Mouse (Mus musculus): Measurements from ENCODE around the gene Defb25. TPM values are rescaled to one million over a fixed set of nuclear protein-coding genes. Genes with fewer than 3 reads are reported as not detected.
"Not testable (repeated sequence)": the region's sequence is repeated elsewhere in the genome, so short reads cannot be mapped to it uniquely, and the experiment has no call there.

Defb25 gene
- polyA plus RNA-seq (2016; fragmentation: Nextera tagmentation; extraction: Ambion mirVana), result not detected in 2 replicates

DNA sequence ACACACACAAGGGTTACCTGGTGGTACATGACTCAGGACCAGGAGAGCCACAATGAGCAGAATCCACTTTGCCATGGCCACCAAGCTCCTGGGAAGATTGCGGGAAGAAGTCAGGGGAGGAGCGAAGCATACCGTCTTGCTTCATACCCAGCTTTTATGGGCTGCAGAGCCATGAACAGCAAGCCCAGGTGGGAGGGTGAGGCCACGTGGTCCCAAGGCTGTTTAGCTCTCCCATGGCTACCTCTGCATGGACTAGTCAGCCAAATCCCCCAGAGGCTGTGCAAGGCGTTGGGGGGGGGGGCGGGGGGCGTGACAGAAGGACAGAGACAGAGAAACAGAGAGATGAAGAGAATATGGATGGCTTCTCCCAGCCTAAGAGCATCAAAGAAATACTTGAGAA is at the start of gene Defb25:
Gene Defb25, minus strand, starts transcription at position 101 of the 400 bp plus-strand sequence.
- no peak for ATAC-seq (ENCODE audit: low FRiP score)
- WGBS, result 84% methylated on average over 7 of the region's 7 CpGs

DNA sequence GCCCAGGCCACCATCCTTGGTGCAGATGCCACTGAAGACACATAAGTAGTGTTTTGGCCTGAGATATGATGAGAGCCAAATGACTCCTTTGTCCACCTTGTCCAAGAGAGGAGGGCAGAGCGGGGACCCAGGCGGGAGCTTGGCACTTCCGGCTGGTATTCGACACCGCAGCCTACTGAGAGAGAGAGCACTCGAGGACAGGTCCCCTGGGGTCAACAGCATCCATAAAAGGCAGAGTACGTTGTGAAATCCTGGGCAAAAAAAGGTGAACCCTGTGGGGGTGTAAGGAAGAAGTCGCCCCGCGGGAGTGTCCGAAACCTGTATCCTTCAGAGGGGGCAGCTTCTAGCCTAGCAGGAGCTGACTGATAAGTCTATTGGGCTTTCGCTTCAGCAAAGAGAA is 49.3 kb upstream of the Defb25 start:
- Histone ChIP-seq H3K4me2 (peak overlapping the region; percentile 87), H3K36me3 (replicated peaks) (peaks cover 45% of the 10 kb centered on the region), H3K27ac (no peak overlapping the region), H3K9ac (peak overlapping the region; percentile 90), H3K27me3 (no peaks in the 10 kb centered on the region), H3K9me3 (no peaks in the 10 kb centered on the region), H3K4me1 (peaks cover 33% of the 10 kb centered on the region), H3K4me3 (replicated peaks) (peak overlapping the region; percentile 98)
- no peak for ATAC-seq (ENCODE audit: low FRiP score)
- whole genome bisulfite sequencing, result 86% methylated on average over 12 of the region's 12 CpGs

More for the DNA sequence above, at the start of gene Defb25:
- no peaks in the 10 kb centered on the region for H3K36me3 ChIP-seq (replicated peaks)
- H3K27me3 ChIP-seq, result peaks cover 38% of the 10 kb centered on the region
- no peak within 1 kb of the TSS for H3K4me2 ChIP-seq
- H3K9ac ChIP-seq, result no peak within 1 kb of the TSS
- H3K27ac ChIP-seq, result no peak within 1 kb of the TSS
- no peak within 1 kb of the TSS for H3K4me3 ChIP-seq (replicated peaks)
- H3K4me1 ChIP-seq, result peaks cover 23% of the 10 kb centered on the region
- H3K9me3 ChIP-seq, result no peaks in the 10 kb centered on the region

DNA sequence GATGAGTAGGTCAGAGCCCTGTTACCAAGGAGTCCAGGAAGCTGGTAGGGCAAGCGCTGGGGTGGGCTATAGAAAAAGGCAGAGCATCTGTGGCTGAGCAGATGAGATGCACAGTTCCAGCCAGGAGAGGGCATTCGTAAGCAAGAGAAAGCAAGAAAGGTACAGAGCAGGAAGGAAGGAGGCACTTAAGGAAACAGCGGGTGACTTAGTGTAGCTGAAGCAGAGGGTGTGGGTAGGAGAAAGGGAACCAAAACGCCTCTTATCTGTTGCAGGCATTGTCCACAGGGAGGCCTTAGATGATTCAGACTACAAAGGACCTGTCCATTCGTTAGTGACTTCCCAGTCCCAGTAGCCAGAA is 48.8 kb upstream of the Defb25 start:
- peak overlapping the region; percentile 87 for H3K4me2 ChIP-seq
- H3K27ac ChIP-seq, result 0 out of 2 replicates have a peak overlapping the region, but pooled peaks have one; percentile 94
- H3K9me3 ChIP-seq, result no peaks in the 10 kb centered on the region
- H3K36me3 ChIP-seq (replicated peaks), result peaks cover 40% of the 10 kb centered on the region
- no peak for ATAC-seq (ENCODE audit: low FRiP score)
- peak overlapping the region; percentile 90 for H3K9ac ChIP-seq
- peaks cover 33% of the 10 kb centered on the region for H3K4me1 ChIP-seq
- 41% methylated on average over 5 of the region's 5 CpGs for WGBS
- H3K4me3 ChIP-seq (replicated peaks), result peak overlapping the region; percentile 98
- H3K27me3 ChIP-seq, result no peaks in the 10 kb centered on the region

DNA sequence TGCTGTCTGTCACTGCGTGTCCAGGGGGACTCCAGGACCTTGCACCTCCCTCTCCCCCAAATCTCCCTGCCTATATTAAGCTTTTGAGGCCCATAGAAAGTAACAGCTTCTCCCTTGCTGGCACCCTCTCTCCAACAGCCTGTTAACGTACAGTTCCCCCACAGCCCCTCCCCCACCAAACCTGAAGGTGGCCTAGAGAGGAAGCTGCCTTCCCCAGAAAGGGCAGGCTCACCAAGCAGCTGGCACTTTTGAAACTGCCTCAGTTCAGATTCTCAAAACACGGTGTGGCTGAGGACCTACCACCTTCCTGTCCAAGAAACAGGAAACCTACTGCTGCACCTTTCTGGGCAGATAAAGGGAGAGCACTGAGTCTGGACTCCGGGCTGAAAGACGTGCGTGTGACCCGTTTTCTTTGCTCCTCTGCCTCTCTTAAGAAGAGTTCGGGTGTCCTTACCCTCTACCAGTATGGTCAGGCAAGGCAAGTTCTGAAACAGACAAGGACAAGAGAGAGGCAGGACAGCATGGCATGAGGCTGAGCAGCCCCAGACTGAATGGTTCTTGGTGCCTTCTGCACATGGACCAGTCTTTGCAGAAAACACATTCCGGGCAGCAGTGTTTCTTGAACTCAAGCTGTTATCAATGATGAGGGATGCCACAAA is 48.3 kb upstream of the Defb25 start:
- WGBS, result 64% methylated on average over 9 of the region's 9 CpGs
- Histone ChIP-seq H3K4me3 (replicated peaks) (peak overlapping the region; percentile 98), H3K9ac (peak overlapping the region; percentile 90), H3K27ac (peak overlapping the region; percentile 94), H3K9me3 (no peaks in the 10 kb centered on the region), H3K36me3 (replicated peaks) (peaks cover 34% of the 10 kb centered on the region), H3K27me3 (no peaks in the 10 kb centered on the region), H3K4me2 (peak overlapping the region; percentile 87), H3K4me1 (peaks cover 33% of the 10 kb centered on the region)
- ATAC-seq (ENCODE audit: low FRiP score), result no peak

DNA sequence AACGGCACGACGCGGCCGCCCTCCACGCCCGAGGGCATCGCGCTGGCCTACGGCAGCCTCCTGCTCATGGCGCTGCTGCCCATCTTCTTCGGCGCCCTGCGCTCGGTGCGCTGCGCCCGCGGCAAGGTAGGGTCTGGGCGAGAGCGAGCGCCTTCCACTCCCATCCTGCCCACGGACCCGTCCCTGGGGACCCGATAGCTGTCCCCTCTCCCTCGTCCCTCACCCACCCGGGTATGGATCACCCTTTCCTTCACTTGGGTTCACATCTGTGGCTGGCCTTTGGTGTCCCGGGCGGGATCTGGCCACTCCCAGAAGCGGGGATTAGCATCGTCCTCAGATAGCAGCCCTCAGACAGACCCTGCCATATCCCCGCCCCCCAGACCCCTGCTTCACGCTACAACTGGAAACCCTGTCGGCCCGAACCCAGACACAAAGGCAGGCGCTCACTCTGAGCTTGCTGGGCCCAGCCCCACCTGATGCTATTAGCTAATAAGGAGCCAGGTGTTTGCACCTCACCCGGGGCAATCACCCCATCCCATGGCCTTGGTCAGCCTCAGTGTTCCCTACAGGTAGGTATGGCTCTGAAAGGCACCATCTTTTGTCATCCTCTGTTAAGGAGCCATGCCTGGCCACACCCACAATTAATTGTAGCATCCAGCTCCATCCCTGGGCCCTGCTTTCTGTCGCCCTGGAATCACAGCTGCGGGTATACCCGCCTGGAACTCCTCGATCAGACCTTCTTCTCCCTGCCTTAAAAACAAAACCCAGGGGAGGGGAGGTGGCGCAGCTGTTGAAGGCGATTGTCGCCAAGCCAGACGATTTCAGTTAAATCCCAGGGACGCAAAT is 47.0 kb upstream of the Defb25 start:
- no peaks in the 10 kb centered on the region for H3K27me3 ChIP-seq
- H3K9ac ChIP-seq, result peak overlapping the region; percentile 90
- peak overlapping the region; percentile 87 for H3K4me2 ChIP-seq
- under 1% methylated on average over 46 of the region's 46 CpGs for WGBS
- peaks cover 23% of the 10 kb centered on the region for H3K36me3 ChIP-seq (replicated peaks)
- H3K9me3 ChIP-seq, result no peaks in the 10 kb centered on the region
- H3K4me1 ChIP-seq, result peaks cover 33% of the 10 kb centered on the region
- peak overlapping the region; percentile 94 for H3K27ac ChIP-seq
- peak; percentile 85 for ATAC-seq (ENCODE audit: low FRiP score)
- H3K4me3 ChIP-seq (replicated peaks), result peak overlapping the region; percentile 98

DNA sequence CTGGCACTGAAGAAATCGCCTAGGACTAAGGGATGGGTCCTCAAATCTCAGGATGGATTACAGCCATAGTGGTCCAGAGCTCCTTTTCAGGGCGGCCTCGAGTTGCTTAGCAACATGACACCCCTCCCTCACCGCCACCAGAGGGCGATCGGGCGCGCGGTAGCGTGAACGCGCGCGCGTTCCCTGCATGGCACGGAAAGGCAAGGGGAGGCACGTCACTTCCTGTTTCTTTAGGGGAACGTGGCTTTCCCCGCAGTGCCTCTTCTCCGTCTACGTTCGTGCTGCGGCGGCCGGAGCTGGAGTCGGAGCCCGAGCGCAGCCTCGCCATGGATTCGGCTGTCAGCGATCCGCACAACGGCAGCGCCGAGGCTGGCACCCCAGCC is 46.4 kb upstream of the Defb25 start, which contains the start of gene H13:
Gene H13, plus strand, starts transcription at position 206 of the 383 bp plus-strand sequence.
- Histone ChIP-seq H3K4me3 (replicated peaks) (peak within 1 kb of the TSS; percentile 98), H3K9ac (peak within 1 kb of the TSS; percentile 90), H3K4me1 (peaks cover 33% of the 10 kb centered on the region), H3K27me3 (no peaks in the 10 kb centered on the region), H3K27ac (peak within 1 kb of the TSS; percentile 94), H3K36me3 (replicated peaks) (peaks cover 21% of the 10 kb centered on the region), H3K9me3 (no peaks in the 10 kb centered on the region), H3K4me2 (peak within 1 kb of the TSS; percentile 87)
- under 1% methylated on average over 35 of the region's 35 CpGs for WGBS
- peak; percentile 84 for ATAC-seq (ENCODE audit: low FRiP score)

DNA sequence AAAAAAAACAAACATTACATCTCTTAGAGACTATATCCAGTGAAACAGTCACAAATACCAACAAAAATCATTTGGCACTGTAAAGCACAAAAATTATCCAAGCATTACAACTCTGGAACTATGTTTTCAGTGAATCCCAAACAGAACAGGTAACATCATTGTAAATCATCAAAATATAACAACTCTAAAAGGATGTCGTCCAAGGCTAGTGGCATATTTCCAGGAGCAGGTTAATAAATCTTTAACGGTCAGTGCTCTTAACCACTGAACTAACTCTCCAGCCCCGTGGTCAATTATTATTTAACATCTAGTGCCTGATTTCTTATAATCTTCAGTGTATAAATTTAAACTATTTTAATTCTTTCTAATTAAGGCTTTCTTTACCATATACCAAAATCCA is 43.3 kb upstream of the Defb25 start:
- not testable (repeated sequence) for H3K36me3 ChIP-seq (replicated peaks); H3K27ac ChIP-seq; H3K9ac ChIP-seq; H3K4me3 ChIP-seq (replicated peaks); H3K27me3 ChIP-seq; H3K9me3 ChIP-seq; H3K4me2 ChIP-seq; ATAC-seq (ENCODE audit: low FRiP score)
- whole genome bisulfite sequencing, result 82% methylated on average over 3 of the region's 3 CpGs
- peaks cover 11% of the 10 kb centered on the region for H3K4me1 ChIP-seq

DNA sequence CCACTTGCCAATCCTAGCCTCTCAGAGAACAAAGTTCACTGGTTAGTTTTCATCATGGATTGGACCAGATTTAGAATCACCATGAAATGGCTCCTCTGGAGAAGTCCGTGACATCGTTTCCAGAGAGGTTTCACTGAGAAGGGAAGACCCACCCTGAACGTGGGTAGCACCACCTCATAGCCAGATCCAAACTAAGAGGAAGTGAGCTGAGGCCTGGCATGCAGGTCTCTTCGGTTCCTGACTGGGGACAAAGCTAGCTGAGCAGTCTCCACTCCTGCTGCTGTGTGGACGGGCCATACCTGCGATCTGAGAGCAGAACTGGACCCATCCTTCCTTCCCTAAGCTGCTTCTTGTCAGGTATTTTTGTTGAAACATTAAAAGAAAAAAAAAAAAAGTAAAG is 38.3 kb upstream of the Defb25 start:
- ATAC-seq (ENCODE audit: low FRiP score), result no peak

DNA sequence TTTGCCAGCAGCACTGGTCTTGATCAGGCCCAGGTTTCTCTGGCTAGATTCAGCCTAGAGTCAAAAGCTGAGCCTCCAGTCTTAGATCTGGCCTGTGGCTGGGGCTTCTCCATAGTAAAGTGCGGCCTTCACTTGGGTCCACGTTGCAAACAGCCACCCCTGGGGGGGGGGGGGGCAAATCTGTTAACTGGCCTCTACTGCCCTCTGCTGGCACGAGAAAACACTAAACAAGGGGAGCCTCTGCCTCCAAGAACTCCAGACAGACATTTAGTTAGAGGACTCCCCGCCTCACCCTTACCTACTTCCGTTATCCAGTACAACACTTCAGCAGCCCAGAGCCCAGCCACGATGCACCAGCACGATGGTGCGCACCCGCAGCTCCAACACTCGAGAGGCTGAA is 34.5 kb upstream of the Defb25 start:
- Histone ChIP-seq H3K36me3 (replicated peaks) (no peaks in the 10 kb centered on the region), H3K27ac (no peak overlapping the region), H3K9me3 (no peaks in the 10 kb centered on the region), H3K27me3 (0 out of 2 replicates have a peak, but pooled peaks cover 2% of the 10 kb centered on the region), H3K4me2 (no peak overlapping the region), H3K4me1 (peaks cover 12% of the 10 kb centered on the region; the same call in 1 of the 2 replicates), H3K9ac (no peak overlapping the region), H3K4me3 (replicated peaks) (no peak overlapping the region)
- 58% methylated on average over 10 of the region's 10 CpGs for WGBS
- ATAC-seq (ENCODE audit: low FRiP score), result no peak

More for the DNA sequence above, 38.3 kb upstream of the Defb25 start:
- Histone ChIP-seq H3K27me3 (0 out of 2 replicates have a peak, but pooled peaks cover 3% of the 10 kb centered on the region), H3K9me3 (no peaks in the 10 kb centered on the region), H3K4me1 (no peaks in the 10 kb centered on the region), H3K4me2 (no peak overlapping the region), H3K36me3 (replicated peaks) (no peaks in the 10 kb centered on the region), H3K27ac (no peak overlapping the region), H3K4me3 (replicated peaks) (no peak overlapping the region), H3K9ac (no peak overlapping the region)
- 79% methylated on average over 6 of the region's 6 CpGs for WGBS

DNA sequence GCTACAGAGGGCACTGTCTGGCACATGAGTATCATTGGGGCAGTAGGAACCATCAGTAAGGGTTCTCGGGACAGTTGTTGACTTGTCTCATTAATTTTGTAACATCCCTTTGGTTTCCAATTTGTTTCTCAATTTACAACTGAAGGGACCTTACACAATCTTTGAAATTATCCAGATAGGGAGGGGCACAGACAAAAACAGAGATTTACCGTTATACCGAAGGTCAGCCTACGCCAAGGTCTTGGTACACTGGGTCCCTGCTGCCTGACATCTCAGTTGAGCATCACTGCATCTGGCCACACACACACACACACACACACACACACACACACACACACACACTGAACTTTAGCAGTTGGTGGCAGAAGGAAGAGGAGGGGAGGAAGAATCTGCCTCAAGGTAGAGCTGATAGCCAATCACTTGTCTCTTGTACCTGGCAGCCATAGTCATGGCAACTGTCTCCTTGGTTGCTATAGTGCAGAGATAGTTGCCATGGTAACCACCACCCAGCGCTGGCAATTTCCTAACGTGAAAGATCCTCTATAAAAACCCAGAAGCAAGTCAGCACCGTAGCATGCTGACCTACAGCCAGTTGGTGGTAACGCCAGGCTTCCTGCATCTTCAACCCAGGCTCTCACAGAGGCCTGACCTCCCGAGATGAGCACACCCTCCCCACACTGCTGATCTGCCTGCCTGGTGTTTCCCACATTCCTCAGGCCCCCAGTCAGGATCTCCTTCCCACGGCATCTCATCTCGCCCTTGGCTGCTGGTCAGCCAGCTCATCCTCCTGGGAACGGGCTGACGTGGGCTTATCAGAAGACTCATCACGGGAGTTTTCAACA is 31.2 kb upstream of the Defb25 start:
- Histone ChIP-seq H3K4me1 (peaks cover 12% of the 10 kb centered on the region; the same call in 1 of the 2 replicates), H3K4me2 (peak overlapping the region; percentile 26; the same call in 1 of the 2 replicates), H3K4me3 (replicated peaks) (no peak overlapping the region), H3K9ac (no peak overlapping the region), H3K9me3 (no peaks in the 10 kb centered on the region), H3K27ac (peak overlapping the region; percentile 80), H3K36me3 (replicated peaks) (no peaks in the 10 kb centered on the region), H3K27me3 (0 out of 2 replicates have a peak, but pooled peaks cover 2% of the 10 kb centered on the region)
- WGBS, result 55% methylated on average over 14 of the region's 14 CpGs
- peak; percentile 91 for ATAC-seq (ENCODE audit: low FRiP score)

DNA sequence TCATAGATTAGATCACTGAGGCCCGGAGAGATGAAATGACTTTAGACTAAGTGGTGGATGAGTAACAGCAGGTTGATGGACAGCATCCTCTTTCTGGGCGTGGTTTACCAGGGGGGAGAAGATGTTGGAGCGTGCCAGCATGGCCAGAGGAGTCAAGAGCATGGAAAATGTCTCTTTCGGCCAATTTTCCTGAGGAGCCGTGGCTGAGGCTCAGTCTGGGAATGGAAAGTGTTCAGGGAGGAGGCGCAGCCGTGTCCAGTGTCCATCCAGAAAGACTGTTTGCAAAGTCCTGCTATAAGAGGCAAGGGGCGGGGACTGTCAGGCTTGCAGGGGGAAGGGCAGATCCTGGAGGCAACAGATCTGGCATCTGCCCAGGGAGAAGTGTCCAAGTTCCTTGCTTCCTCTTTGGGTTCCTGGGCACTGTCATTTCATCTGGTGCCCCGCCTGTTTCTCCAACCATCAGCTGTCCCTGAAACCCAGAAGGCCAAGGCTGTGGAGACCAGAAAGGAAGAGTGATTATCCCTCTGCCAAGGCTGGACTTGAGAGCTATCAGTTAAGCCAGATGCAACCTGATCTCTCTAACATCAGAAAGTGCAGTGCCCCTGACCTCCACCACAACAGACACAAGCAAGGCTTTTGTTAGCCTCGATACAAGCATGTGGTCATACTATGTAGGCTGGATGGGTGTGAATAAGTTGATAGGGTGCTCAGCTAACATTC is 30.2 kb upstream of the Defb25 start:
- no peaks in the 10 kb centered on the region for H3K9me3 ChIP-seq
- H3K9ac ChIP-seq, result no peak overlapping the region
- 76% methylated on average over 10 of the region's 10 CpGs for WGBS
- H3K4me2 ChIP-seq, result no peak overlapping the region
- ATAC-seq (ENCODE audit: low FRiP score), result no peak
- no peaks in the 10 kb centered on the region for H3K36me3 ChIP-seq (replicated peaks)
- peaks cover 12% of the 10 kb centered on the region; the same call in 1 of the 2 replicates for H3K4me1 ChIP-seq
- H3K27ac ChIP-seq, result 0 out of 2 replicates have a peak overlapping the region, but pooled peaks have one; percentile 13
- H3K27me3 ChIP-seq, result 0 out of 2 replicates have a peak, but pooled peaks cover 2% of the 10 kb centered on the region
- no peak overlapping the region for H3K4me3 ChIP-seq (replicated peaks)
